Mouse (Mus musculus): ENCODE results near the gene Ralgps1.
A peak's percentile ranks its signal among the peaks of the same experiment; 100 is the strongest.

The Ralgps1 gene

GRCm38 (mm10) chr2:33237581-33237980 lies 133.7 kb downstream of the Ralgps1 start:
- no peak for DNase-seq (ENCODE audit: low read depth)

DNA sequence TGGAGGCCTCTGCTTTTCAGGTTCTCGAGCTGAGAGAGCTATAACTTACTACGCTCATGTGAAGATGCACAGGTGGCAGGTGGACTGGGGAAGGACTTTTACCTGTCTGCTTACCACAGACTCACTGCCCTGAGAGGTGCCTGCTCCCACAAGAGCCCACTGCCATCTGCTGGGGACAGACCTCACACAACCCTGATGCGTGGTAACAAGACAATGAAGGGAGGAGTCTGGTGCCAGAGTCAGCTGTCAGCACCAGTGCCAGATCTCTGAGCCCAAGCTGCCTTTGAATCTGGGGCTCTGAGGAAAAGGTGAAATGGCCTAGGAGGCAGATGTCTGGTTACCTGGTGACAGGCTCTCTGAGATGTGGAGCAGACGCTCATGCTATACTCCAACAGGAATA lies 136.4 kb downstream of the Ralgps1 start:
- no peak for DNase-seq (ENCODE audit: low read depth)

- DNase-seq (ENCODE audit: low read depth), result no peak
These were observed 137.4 kb downstream of the Ralgps1 start for GRCm38 (mm10) chr2:33233856-33234255.

DNA sequence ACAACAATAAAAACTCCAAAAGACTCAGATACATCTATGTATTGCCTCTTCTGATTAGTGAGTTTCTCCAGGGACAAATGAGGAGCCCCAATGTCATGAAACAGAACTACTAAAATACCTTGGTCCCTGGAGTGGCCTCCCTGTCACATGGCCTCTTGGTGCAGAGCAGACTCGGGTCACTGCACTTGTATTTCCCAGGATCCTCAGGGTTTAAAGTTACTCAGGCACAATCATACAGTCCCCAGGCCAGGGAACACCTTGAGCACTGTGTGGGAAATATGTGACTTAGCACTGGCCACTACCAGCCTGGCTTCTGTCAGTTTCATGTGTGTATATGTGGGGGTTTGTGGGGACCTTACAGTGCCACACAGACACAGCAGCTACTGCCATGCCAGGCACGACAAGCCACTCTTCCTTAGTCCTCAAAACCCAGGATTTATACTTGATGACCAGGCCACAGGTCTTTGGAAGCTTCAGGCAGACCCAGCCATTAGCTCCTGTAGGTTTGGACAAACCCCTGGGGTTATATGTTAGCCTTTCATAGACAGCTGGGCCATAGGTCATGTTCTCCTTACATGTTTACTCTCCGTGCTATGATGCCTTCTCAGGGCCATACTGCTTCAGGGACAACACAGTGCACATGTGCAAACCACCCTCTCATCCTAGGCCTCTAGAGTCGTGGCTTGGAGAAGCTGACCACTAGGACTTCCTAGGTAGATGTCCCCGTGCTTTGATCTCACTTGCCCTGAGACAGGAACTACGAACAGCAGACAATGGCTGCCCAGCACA lies 138.3 kb downstream of the Ralgps1 start:
- no peak for DNase-seq (ENCODE audit: low read depth)

DNA sequence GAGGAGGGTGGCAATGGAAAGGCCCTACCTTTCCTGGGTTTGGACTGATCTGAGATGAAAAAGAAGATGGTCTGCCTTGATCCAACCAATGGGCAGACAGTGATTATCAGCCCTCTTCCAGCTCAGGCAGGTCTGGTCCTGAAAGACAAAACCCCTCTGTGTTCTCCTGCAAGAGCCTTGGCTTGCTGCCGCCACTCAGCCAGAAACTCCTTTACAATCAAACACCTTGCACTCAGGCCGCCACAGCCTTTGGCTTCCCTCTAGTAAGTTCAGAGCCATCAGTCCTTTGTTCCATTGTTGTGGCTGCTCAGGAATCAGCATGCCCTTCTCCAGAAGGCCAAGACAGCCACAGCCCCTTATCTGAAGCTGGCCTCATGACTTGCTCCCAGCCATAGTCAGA lies 139.5 kb downstream of the Ralgps1 start:
- DNase-seq (ENCODE audit: low read depth), result no peak

- peak; percentile 20 for DNase-seq (ENCODE audit: low read depth)
These were observed 140.6 kb downstream of the Ralgps1 start for GRCm38 (mm10) chr2:33230701-33231100.

DNA sequence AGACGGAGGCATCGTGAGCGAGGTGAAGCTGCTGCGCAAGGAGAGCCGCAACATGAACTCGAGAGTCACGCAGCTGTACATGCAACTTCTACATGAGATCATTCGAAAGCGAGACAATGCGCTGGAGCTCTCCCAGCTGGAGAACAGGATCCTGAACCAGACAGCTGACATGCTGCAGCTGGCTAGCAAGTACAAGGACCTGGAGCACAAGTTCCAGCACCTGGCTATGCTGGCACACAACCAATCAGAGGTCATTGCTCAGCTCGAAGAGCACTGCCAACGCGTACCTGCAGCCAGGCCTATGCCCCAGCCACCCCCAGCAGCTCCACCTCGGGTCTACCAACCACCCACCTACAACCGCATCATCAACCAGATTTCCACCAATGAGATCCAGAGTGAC lies 142.7 kb downstream of the Ralgps1 start:
- DNase-seq (ENCODE audit: low read depth), result no peak

DNA sequence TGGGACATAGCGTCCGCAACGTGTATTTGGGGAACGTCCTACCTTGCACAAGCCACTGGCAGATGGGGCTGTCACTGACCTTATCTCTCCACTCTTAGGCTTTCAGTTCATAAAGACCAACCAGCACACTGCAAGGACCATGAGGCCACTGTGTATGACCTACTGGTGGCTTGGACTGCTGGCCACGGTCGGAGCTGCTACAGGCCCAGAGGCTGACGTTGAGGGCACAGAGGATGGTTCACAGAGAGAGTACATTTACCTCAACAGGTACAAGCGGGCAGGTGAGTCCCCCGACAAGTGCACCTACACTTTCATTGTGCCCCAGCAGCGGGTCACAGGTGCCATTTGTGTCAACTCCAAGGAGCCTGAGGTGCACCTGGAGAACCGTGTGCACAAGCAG lies 143.2 kb downstream of the Ralgps1 start:
- DNase-seq (ENCODE audit: low read depth), result no peak

DNA sequence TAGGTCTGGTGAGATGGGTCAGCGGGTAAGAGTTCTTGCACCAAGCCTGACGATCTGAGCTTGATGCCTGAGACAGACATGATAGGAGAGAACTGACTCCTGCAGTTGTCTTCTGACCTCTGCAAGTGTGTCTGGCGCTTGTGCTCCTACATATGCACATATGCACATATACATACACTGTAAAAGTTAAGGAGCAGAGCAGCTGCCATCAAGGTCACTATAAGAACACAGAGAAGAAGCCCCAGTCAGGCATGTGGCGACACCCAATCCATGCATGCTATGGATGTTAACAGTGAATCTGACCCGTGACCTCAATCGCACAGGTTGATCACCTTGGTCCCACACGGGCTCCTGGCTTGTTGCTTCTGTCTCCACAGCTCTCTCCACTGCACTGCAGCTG lies 145.4 kb downstream of the Ralgps1 start:
- no peak for DNase-seq (ENCODE audit: low read depth)

DNA sequence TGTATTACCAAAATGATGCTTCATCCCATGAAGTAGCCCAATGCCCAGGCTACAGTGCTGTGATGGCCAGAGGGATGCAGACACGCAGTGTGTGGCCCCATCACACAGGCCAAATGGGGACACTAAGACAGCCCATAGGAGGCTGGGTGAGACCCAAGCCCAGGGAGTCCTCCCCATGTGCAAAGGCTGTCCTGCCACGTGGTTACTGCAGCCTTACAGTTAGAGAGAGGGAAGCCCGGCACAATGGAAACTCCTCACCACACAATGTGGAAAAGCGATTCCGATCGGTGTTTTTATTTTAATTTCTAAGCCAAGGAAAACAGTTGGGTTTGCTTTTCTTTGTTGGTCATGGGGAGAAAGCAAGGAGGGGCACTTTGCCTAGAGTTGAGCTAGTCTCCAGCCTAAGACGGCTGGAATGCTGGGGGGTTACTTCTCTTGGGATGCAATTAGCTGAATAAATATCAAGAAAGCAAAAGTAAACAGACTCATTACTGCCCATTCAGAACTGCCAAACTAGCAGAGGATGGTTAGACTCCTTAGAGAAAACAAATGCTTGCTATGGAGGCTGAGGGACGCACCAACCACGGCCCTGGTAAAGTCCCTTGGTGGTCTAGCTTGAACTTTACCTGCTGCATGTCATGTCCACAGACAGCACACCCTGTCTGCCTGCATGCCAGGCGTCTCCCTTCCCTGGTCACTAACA lies 147.5 kb downstream of the Ralgps1 start:
- DNase-seq (ENCODE audit: low read depth), result no peak

GRCm38 (mm10) chr2:33222480-33222879 lies 148.8 kb downstream of the Ralgps1 start:
- DNase-seq (ENCODE audit: low read depth), result no peak

- DNase-seq (ENCODE audit: low read depth), result peak; percentile 88
These were observed 149.9 kb downstream of the Ralgps1 start for GRCm38 (mm10) chr2:33221339-33221900.

GRCm38 (mm10) chr2:33220674-33221338 lies 150.5 kb downstream of the Ralgps1 start:
- DNase-seq (ENCODE audit: low read depth), result no peak

- DNase-seq (ENCODE audit: low read depth), result no peak
These were observed 151.0 kb downstream of the Ralgps1 start for GRCm38 (mm10) chr2:33220246-33220645.

DNA sequence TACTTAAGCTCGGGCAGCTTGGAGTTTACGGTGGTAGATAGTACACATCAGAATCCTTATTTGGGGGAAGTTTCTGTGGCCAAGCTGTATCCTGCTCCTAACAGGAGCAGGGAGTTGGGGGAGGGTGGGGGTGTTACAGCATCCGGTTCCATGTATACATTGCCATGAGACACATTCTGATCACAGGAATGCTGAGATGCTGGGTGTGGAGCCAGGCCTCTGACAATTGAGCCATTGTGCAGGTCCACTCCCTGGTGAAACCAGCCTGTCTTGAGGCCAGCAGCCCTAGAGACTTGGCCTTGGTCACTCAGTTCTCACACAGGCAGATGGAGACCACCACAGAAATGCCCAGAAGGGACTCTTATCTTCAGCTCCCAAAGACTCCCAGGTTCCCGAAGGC lies 151.6 kb downstream of the Ralgps1 start:
- no peak for DNase-seq (ENCODE audit: low read depth)

GRCm38 (mm10) chr2:33218903-33219625 lies 152.2 kb downstream of the Ralgps1 start:
- peak; percentile 53 for DNase-seq (ENCODE audit: low read depth)

- no peak for DNase-seq (ENCODE audit: low read depth)
These were observed 153.9 kb downstream of the Ralgps1 start for GRCm38 (mm10) chr2:33217425-33217794.

DNA sequence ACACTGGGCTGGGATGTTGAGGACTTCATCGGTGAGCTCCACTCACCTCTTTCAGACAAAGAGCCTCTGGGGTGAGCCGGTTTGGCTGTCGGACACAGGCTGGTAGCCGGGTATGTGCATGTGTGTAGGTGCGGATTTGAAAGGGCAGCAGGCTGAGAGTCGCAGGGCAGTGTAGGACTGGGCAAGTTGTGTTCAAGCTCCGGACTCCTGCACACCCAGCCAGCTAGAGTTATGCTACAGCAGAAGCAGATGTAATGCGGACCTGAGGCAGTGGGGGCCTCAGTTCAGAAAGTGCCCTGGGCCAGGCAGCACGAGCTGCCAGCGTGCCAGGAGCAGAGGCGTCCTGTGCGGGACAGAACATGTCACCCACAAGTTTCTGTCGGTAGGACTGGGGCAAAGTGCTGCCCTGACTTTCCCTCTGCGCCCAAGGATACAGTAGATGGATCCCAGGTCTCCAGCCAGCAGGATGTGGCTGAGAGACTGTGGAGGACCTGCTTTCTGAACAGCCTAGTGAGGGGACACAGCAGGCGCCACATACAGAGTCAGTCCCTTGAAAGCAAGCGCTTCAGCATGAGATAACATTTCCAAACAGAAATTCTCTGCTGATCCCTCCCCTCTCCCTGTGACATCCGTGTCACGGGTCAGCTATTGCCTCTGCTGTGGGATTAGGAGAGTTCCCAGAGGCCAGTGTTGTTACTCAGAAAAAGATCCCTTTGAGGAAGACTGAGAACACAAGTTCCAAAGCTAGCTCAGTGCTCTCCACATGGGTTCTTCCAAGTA lies 154.5 kb downstream of the Ralgps1 start:
- no peak for DNase-seq (ENCODE audit: low read depth)

GRCm38 (mm10) chr2:33215700-33216509 lies 155.4 kb downstream of the Ralgps1 start, which contains the start of gene Angptl2:
TSS of gene Angptl2 (plus strand) at chr2:33216069.
- peak; percentile 80 for DNase-seq (ENCODE audit: low read depth)

DNA sequence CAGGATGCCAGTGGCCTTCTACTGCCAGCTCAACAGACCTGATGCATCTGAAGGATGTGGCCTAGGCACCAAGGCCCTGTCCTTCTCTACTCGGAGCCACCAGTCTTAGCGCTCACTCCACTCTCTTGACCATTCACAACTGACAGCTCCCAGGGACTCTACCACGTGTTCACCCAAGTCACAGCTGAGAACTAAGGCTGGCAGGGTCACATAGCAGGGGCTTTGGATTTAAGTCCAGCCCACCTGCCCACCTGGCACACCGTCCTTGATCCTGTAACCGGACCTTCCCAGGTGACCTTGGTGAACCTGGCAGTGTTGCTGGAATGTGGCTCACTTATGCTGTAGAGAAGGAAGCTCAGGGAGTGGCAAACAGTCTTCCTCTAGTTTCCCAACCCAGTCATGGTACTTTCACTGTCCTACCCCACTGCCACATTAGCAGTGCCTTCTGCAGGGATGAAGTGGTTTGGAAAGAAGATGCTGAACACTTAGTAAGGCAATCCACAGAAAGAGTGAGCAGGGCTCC lies 156.0 kb downstream of the Ralgps1 start:
- no peak for DNase-seq (ENCODE audit: low read depth)

Measured in 416B (cell line).